Mouse (Mus musculus): Measurements from ENCODE around the gene Clic1. TPM values are rescaled to one million over a fixed set of nuclear protein-coding genes. Genes with fewer than 3 reads are reported as not detected.
"Not testable (repeated sequence)": the region's sequence is repeated elsewhere in the genome, so short reads cannot be mapped to it uniquely, and the experiment has no call there.

The Clic1 gene
- polyA plus RNA-seq, 1 experiment: 6.0 TPM

- H3K4me1 ChIP-seq (ENCODE audit: control insufficient read depth): peaks cover 63% of the 10 kb centered on the region
- no peaks in the 10 kb centered on the region for H3K36me3 ChIP-seq (ENCODE audit: control insufficient read depth)
- TF ChIP-seq GATA1 (IDR thresholded peaks at IDR 0.05; ENCODE audit: low read length) (no peak), TAL1 (IDR thresholded peaks at IDR 0.05; ENCODE audit: low read length) (no peak)
- H3K9me3 ChIP-seq (ENCODE audit: control insufficient read depth, low read length): no peaks in the 10 kb centered on the region
- no peak overlapping the region for H3K4me3 ChIP-seq (replicated peaks)
- H3K27me3 ChIP-seq (ENCODE audit: control insufficient read depth): peaks cover 2% of the 10 kb centered on the region; the same call in 1 of the 2 replicates
Observed at GRCm38 (mm10) chr17:35024691-35025488, 24.9 kb upstream of the Clic1 start.

DNA sequence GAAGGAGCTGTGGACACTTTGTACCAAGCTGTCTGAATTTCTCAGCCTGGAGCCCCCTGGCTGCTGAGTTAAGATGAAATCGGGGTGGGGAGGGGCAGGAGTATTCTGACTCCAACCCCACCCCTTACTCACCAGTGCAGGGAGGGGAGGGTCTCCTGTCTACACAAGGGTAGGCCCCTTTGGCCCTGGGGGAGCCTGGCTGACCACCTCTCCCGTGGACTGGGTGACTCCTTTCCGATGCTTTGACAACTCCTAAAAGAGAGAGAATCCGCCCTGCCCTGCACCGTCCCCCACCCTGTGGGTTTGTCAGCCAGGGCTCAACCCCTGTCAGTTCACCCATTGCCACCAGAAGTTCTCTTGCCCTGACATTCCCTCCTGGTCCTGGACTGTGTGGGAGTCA, 23.6 kb upstream of the Clic1 start:
- TF ChIP-seq GATA1 (IDR thresholded peaks at IDR 0.05; ENCODE audit: low read length) (no peak), TAL1 (IDR thresholded peaks at IDR 0.05; ENCODE audit: low read length) (no peak)
- no peak overlapping the region for H3K4me3 ChIP-seq (replicated peaks)

GRCm38 (mm10) chr17:35027277-35028068, 22.3 kb upstream of the Clic1 start, which contains the start of gene Sapcd1:
Sapcd1 (minus strand) TSS chr17:35028016.
- Histone ChIP-seq H3K36me3 (ENCODE audit: control insufficient read depth) (no peaks in the 10 kb centered on the region; the same call in 1 of the 2 replicates), H3K9me3 (ENCODE audit: control insufficient read depth, low read length) (no peaks in the 10 kb centered on the region), H3K27me3 (ENCODE audit: control insufficient read depth) (peaks cover 2% of the 10 kb centered on the region; the same call in 1 of the 2 replicates), H3K4me3 (replicated peaks) (no peak within 1 kb of the TSS), H3K4me1 (ENCODE audit: control insufficient read depth) (peaks cover 60% of the 10 kb centered on the region)
- TF ChIP-seq TAL1 (IDR thresholded peaks at IDR 0.05; ENCODE audit: low read length) (no peak), GATA1 (IDR thresholded peaks at IDR 0.05; ENCODE audit: low read length) (no peak)

More for the DNA sequence above, 23.6 kb upstream of the Clic1 start:
- Histone ChIP-seq H3K27me3 (ENCODE audit: control insufficient read depth) (peaks cover 2% of the 10 kb centered on the region; the same call in 1 of the 2 replicates), H3K36me3 (ENCODE audit: control insufficient read depth) (no peaks in the 10 kb centered on the region; the same call in 1 of the 2 replicates), H3K9me3 (ENCODE audit: control insufficient read depth, low read length) (no peaks in the 10 kb centered on the region), H3K4me1 (ENCODE audit: control insufficient read depth) (peaks cover 60% of the 10 kb centered on the region)

DNA sequence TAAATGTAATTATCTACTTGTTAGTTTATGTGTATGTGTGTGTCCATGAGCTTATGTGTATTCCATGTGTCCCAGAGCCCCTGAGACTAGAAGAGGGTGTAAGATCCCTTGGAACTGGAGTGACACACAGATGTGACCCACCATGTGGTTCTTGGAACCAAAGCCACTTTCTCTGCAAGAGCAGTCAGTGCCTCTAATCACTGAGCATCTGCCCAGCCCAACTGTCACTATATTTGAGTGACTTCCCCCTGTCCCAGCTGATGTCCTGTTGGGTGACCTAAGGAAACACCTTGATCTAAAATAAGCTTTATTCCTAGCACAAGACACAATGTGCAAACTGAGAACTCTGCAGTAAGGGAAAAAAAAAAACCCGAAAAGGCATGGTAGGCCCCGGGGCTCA, 21.5 kb upstream of the Clic1 start:
- H3K4me3 ChIP-seq (replicated peaks): no peak overlapping the region
- H3K9me3 ChIP-seq (ENCODE audit: control insufficient read depth, low read length): no peaks in the 10 kb centered on the region
- peaks cover 2% of the 10 kb centered on the region; the same call in 1 of the 2 replicates for H3K27me3 ChIP-seq (ENCODE audit: control insufficient read depth)
- H3K36me3 ChIP-seq (ENCODE audit: control insufficient read depth): no peaks in the 10 kb centered on the region; the same call in 1 of the 2 replicates
- TF ChIP-seq TAL1 (IDR thresholded peaks at IDR 0.05; ENCODE audit: low read length) (no peak), GATA1 (IDR thresholded peaks at IDR 0.05; ENCODE audit: low read length) (no peak)
- peaks cover 56% of the 10 kb centered on the region for H3K4me1 ChIP-seq (ENCODE audit: control insufficient read depth)

DNA sequence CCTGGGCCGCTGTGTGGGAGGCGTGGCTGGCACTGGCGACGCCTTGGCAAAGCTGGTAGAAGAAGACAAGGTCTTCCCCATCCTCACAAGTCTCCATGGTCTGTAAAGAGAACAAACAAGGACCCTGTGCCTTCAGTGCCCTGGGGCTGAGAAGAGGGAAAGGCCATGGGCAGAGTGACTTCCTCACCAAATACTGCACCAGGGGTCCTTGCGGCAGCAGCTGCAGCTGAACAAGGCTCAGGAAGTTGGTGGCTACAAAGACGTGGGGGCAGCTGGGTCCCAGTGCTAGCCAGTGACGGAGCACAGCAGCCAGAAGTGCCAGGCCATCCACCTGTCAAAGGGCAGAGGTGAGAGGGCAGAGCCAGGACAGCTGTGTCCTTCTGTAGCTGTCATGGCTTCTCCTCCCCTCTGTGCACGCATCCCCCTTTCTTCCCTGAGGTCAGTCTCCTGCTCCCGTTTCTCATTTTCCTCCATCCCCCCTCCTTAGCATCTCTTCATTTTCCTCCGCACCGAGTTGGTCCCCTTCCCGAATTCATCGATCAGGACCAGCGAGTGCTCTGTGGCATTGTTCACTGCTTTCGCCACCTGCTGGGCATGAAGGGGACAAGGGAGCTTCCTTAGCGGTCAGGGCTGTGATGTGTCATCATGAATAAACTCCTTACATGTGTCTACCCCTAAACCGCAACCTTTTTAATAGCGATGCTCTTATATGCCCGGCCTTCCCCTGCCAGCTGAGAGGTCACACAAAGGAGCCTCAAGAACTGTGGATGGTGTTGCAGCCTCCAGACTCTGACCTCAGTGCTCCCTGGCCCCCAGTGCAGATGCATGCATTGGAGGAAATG, 19.9 kb upstream of the Clic1 start:
- H3K9me3 ChIP-seq (ENCODE audit: control insufficient read depth, low read length): no peaks in the 10 kb centered on the region
- no peaks in the 10 kb centered on the region; the same call in 1 of the 2 replicates for H3K36me3 ChIP-seq (ENCODE audit: control insufficient read depth)
- TF ChIP-seq TAL1 (IDR thresholded peaks at IDR 0.05; ENCODE audit: low read length) (no peak), GATA1 (IDR thresholded peaks at IDR 0.05; ENCODE audit: low read length) (no peak)
- H3K4me1 ChIP-seq (ENCODE audit: control insufficient read depth): peaks cover 50% of the 10 kb centered on the region
- H3K4me3 ChIP-seq (replicated peaks): no peak overlapping the region
- no peaks in the 10 kb centered on the region for H3K27me3 ChIP-seq (ENCODE audit: control insufficient read depth)

DNA sequence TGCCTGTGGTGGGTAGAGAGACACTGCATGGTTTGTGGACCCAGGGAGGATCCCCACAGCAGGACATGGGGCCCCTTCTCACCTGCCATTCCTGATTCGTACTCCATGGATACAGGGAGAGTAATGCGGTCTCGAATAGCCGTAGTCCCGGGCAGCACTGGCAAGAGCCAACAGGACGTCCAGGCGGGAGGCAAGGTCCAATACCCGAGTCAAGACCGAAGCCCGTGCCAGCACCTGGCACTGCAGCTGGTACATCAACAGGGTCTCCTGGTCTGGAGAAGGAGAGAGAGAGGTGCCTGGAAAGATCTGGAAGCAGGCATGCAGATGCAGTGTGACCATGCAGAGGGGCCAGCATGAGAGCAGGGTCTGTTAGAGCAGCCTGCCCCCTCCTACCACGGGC, 18.5 kb upstream of the Clic1 start:
- no peak for TF ChIP-seq TAL1 (IDR thresholded peaks at IDR 0.05; ENCODE audit: low read length)
- no peak for TF ChIP-seq GATA1 (IDR thresholded peaks at IDR 0.05; ENCODE audit: low read length)
- Histone ChIP-seq H3K4me3 (replicated peaks) (no peak overlapping the region), H3K36me3 (ENCODE audit: control insufficient read depth) (no peaks in the 10 kb centered on the region; the same call in 1 of the 2 replicates), H3K27me3 (ENCODE audit: control insufficient read depth) (no peaks in the 10 kb centered on the region), H3K4me1 (ENCODE audit: control insufficient read depth) (peaks cover 45% of the 10 kb centered on the region), H3K9me3 (ENCODE audit: control insufficient read depth, low read length) (no peaks in the 10 kb centered on the region)

GRCm38 (mm10) chr17:35031880-35032279, 17.9 kb upstream of the Clic1 start:
- Histone ChIP-seq H3K27me3 (ENCODE audit: control insufficient read depth) (no peaks in the 10 kb centered on the region), H3K4me3 (replicated peaks) (no peak overlapping the region), H3K4me1 (ENCODE audit: control insufficient read depth) (peaks cover 44% of the 10 kb centered on the region), H3K36me3 (ENCODE audit: control insufficient read depth) (no peaks in the 10 kb centered on the region; the same call in 1 of the 2 replicates), H3K9me3 (ENCODE audit: control insufficient read depth, low read length) (no peaks in the 10 kb centered on the region)
- TF ChIP-seq GATA1 (IDR thresholded peaks at IDR 0.05; ENCODE audit: low read length) (no peak), TAL1 (IDR thresholded peaks at IDR 0.05; ENCODE audit: low read length) (no peak)

DNA sequence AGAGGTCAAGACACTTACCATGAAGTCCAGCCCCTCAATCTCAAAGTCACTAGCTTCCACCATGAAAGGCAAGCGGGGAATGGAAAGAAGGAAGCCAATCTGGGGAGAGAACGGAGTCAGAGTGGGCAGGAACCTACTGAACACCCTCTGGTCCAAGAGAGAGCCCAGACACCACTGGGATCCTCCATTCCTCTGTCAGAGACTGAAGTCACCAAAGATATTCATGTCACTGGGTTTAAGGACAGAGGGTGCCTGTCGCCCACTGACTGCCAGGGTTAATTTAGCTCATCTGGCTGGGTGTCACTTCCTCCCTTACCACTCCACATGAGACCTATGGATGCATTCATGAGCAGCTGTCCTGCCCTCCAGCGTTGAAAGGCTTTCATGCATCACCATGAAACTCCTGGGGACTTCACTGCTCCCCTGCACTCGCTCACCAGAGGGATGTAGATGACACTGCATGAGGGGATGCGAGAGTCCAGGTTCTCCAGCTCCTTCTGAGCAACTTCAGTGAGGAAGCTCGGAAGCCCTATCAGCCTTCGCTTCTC, 17.4 kb upstream of the Clic1 start:
- TF ChIP-seq GATA1 (IDR thresholded peaks at IDR 0.05; ENCODE audit: low read length) (no peak), TAL1 (IDR thresholded peaks at IDR 0.05; ENCODE audit: low read length) (no peak)
- H3K9me3 ChIP-seq (ENCODE audit: control insufficient read depth, low read length): no peaks in the 10 kb centered on the region
- no peaks in the 10 kb centered on the region for H3K27me3 ChIP-seq (ENCODE audit: control insufficient read depth)
- peaks cover 41% of the 10 kb centered on the region for H3K4me1 ChIP-seq (ENCODE audit: control insufficient read depth)
- H3K4me3 ChIP-seq (replicated peaks): no peak overlapping the region
- H3K36me3 ChIP-seq (ENCODE audit: control insufficient read depth): no peaks in the 10 kb centered on the region; the same call in 1 of the 2 replicates

- not testable (repeated sequence) for H3K27me3 ChIP-seq (ENCODE audit: control insufficient read depth); H3K36me3 ChIP-seq (ENCODE audit: control insufficient read depth); H3K9me3 ChIP-seq (ENCODE audit: control insufficient read depth, low read length); H3K4me3 ChIP-seq (replicated peaks)
- peaks cover 32% of the 10 kb centered on the region for H3K4me1 ChIP-seq (ENCODE audit: control insufficient read depth)
Observed at GRCm38 (mm10) chr17:35033703-35034102, 16.1 kb upstream of the Clic1 start.
